In genomic region chr9:71167473-71168215, GRCm38 (mm10) we compare ENCODE assay signal across 10 mouse cellular contexts. TPM values are rescaled to one million over a fixed set of nuclear protein-coding genes. Genes with fewer than 3 reads are reported as not detected.
A peak's percentile ranks its signal among the peaks of the same experiment; 100 is the strongest.
DNase-seq lines count a peak whose midpoint lies in the region; ATAC-seq lines count a peak whose summit lies in the region.
"Had no signal": no experiment of that assay in that cellular context is flagged by ENCODE, and none has a peak within 500 bp of the region (broad histone marks: within the 10 kb centered on the region; RNA-seq: fewer than 3 reads in every experiment).

No protein-coding gene starts in this region.

- no peak overlapping the region for H3K4me3 ChIP-seq in heart, embryonic 11.5 days (ENCODE audit: low read depth, low read length)
- no peak overlapping the region for H3K4me3 ChIP-seq in neural tube, embryonic 15.5 days (replicated peaks)
- H3K4me3 ChIP-seq: myocyte had no signal

- peak; percentile 28 to 45 for DNase-seq in heart, postnatal 10 days
- peak; percentile 5 for DNase-seq in right cerebral cortex, adult 18-20 months
- no peak for DNase-seq in right cerebral cortex, postnatal 14 days
- DNase-seq in layer of hippocampus, postnatal 10 days (ENCODE audit: low spot score in 2 of 2): peak; percentile 30 to 47
- no peak for DNase-seq in urinary bladder, postnatal 4 days (ENCODE audit: low spot score in 2 of 2)
- no peak for DNase-seq in embryo, embryonic 11 days

- no peak overlapping the region for H3K9ac ChIP-seq in heart, embryonic 11.5 days (ENCODE audit: low read depth, low read length)
- no peak overlapping the region for H3K9ac ChIP-seq in neural tube, embryonic 15.5 days (replicated peaks)
- H3K9ac ChIP-seq: heart, embryonic 13.5 days had no signal

- intact Hi-C loops in heart, postnatal 10 days (cut with DNase I): no loop called here

- H3K27me3 ChIP-seq in heart, embryonic 11.5 days (ENCODE audit: control insufficient read depth, insufficient read depth, low read length): no peaks in the 10 kb centered on the region
- H3K27me3 ChIP-seq in neural tube, embryonic 15.5 days (replicated peaks): no peaks in the 10 kb centered on the region

- ATAC-seq in heart, embryonic 11.5 days (replicated peaks; ENCODE audit: insufficient number of reproducible peaks, low FRiP score, low TSS enrichment): no peak
- ATAC-seq in neural tube, embryonic 15.5 days (ENCODE audit: low FRiP score): no peak

- WGBS in heart, embryonic 11.5 days (ENCODE audit: insufficient replicate concordance): 39% methylated on average over 2 of the region's 2 CpGs
- WGBS in neural tube, embryonic 15.5 days: 26% methylated on average over 2 of the region's 2 CpGs

- H3K4me1 ChIP-seq in heart, embryonic 11.5 days (ENCODE audit: control insufficient read depth, insufficient read depth, low read length): no peaks in the 10 kb centered on the region
- peaks cover 11% of the 10 kb centered on the region for H3K4me1 ChIP-seq in neural tube, embryonic 15.5 days

- H3K36me3 ChIP-seq in heart, embryonic 11.5 days (ENCODE audit: control insufficient read depth, insufficient read depth, low read length): no peaks in the 10 kb centered on the region
- H3K36me3 ChIP-seq in neural tube, embryonic 15.5 days: no peaks in the 10 kb centered on the region
- H3K36me3 ChIP-seq: heart, embryonic 13.5 days had no signal

- no peak overlapping the region for H3K4me2 ChIP-seq in heart, embryonic 11.5 days
- H3K4me2 ChIP-seq in neural tube, embryonic 15.5 days: no peak overlapping the region

- H3K27ac ChIP-seq in heart, embryonic 11.5 days (ENCODE audit: low read depth, low read length): no peak overlapping the region
- peak overlapping the region; percentile 70 for H3K27ac ChIP-seq in neural tube, embryonic 15.5 days (replicated peaks)
- H3K27ac ChIP-seq: heart, embryonic 13.5 days had no signal

- no peaks in the 10 kb centered on the region for H3K9me3 ChIP-seq in heart, embryonic 11.5 days (replicated peaks; ENCODE audit: control insufficient read depth, low read length)
- no peaks in the 10 kb centered on the region for H3K9me3 ChIP-seq in neural tube, embryonic 15.5 days (replicated peaks)
- H3K9me3 ChIP-seq: heart, embryonic 13.5 days had no signal

RNA-seq across cellular contexts. Expression of gene Aqp9, which starts 0.8 kb away (rescaled TPM):
- under 1 TPM; 0.12 to 0.29 TPM for total RNA-seq in heart, postnatal 10 days (2021)
- polyA plus RNA-seq in heart, embryonic 11.5 days (2014; fragmentation: Nextera tagmentation; extraction: Ambion mirVana): 0.10 and 0.36 TPM in 2 replicates
- total RNA-seq in layer of hippocampus, postnatal 10 days (2021): 1 to 10 TPM; 2.4 to 3.7 TPM
- polyA plus RNA-seq in neural tube, embryonic 15.5 days (2015; fragmentation: Nextera tagmentation; extraction: Ambion mirVana): 0.97 and 1.1 TPM in 2 replicates

RNA-seq across cellular contexts. Expression of gene Aldh1a2, which starts 47.9 kb away (rescaled TPM):
- total RNA-seq in heart, postnatal 10 days (2021): 10 to 100 TPM; 35.9 to 46.6 TPM
- 48.8 and 53.2 TPM in 2 replicates for polyA plus RNA-seq in heart, embryonic 11.5 days (2014; fragmentation: Nextera tagmentation; extraction: Ambion mirVana)
- total RNA-seq in layer of hippocampus, postnatal 10 days (2021): 1 to 10 TPM; 6.1 to 7.9 TPM
- 49.5 and 61.3 TPM in 2 replicates for polyA plus RNA-seq in neural tube, embryonic 15.5 days (2015; fragmentation: Nextera tagmentation; extraction: Ambion mirVana)

Comparison
In these comparisons a context has a peak if more than half of its experiments do, and no peak if none do; other contexts are left out.
1. DNase-seq: peak in heart, postnatal 10 days (2 of 2), right cerebral cortex, adult 18-20 months (single experiment) and layer of hippocampus, postnatal 10 days (2 of 2); none in right cerebral cortex, postnatal 14 days (single experiment), urinary bladder, postnatal 4 days (0 of 2) and embryo, embryonic 11 days (single experiment).
2. RNA of gene Aldh1a2, which starts 47.9 kb away (total RNA-seq): 35.9 to 46.6 TPM in heart, postnatal 10 days; 6.1 to 7.9 TPM in layer of hippocampus, postnatal 10 days; every median in the first group is over 4 times any median in the second.